Mouse (Mus musculus) embryonic fibroblast, embryonic 13.5 days (primary cell): ENCODE results near the gene Mcm5. TPM values are rescaled to one million over a fixed set of nuclear protein-coding genes. Genes with fewer than 3 reads are reported as not detected.

Source experiments
- H3K27ac ChIP-seq: 2 replicates; pipeline ENCODE4 v1.5.1; 2012; ENCODE audit warnings: low read length, control low read depth, inconsistent platforms; ENCODE audit not compliant: insufficient read depth
- H3K4me1 ChIP-seq: 2 replicates; pipeline ENCODE4 v1.6.1; 2011; ENCODE audit warnings: low read length; ENCODE audit not compliant: control insufficient read depth, insufficient read depth
- H3K4me3 ChIP-seq: 2 replicates; pipeline ENCODE4 v1.5.1; 2011; ENCODE audit warnings: mild to moderate bottlenecking, control low read depth, low read length; ENCODE audit not compliant: insufficient read depth
- CTCF ChIP-seq: IDR thresholded peaks from 2 replicates; pipeline ENCODE4 v1.5.1; 2011; ENCODE audit warnings: mild to moderate bottlenecking, control low read depth, low read length, moderate library complexity, borderline replicate concordance; ENCODE audit not compliant: insufficient read depth
- POLR2A ChIP-seq: IDR thresholded peaks from 2 replicates; pipeline ENCODE4 v1.6.1; 2011; ENCODE audit warnings: low read depth, mild to moderate bottlenecking, control low read depth, low read length, moderate library complexity
- polyA plus RNA-seq: library from polyadenylated mRNA; stranded (reverse); fragments of >200 nt; gene quantifications from 2 replicates; pipeline ENCODE4 v1.2.4, GENCODE M21; 2011; ENCODE audit warnings: low read depth; ENCODE audit not compliant: missing spikeins, insufficient read length

The Mcm5 gene
- polyA plus RNA-seq, 1 experiment, result 45.6 TPM

- H3K4me3 ChIP-seq, result peak within 1 kb of the TSS; percentile 83
- H3K27ac ChIP-seq, result peak within 1 kb of the TSS; percentile 49
- H3K4me1 ChIP-seq, result peaks cover 14% of the 10 kb centered on the region
- no peak for TF ChIP-seq CTCF
- peak; percentile 100 for TF ChIP-seq POLR2A
Measured at GRCm38 (mm10) chr8:75093399-75094156, 15.8 kb upstream of the Mcm5 start, which contains the start of gene Hmox1. TSS of gene Hmox1 (plus strand) at chr8:75093621.

GRCm38 (mm10) chr8:75102956-75103355 is 6.4 kb upstream of the Mcm5 start:
- TF ChIP-seq POLR2A, result no peak
- TF ChIP-seq CTCF, result no peak
- no peaks in the 10 kb centered on the region for H3K4me1 ChIP-seq
- no peak overlapping the region for H3K4me3 ChIP-seq
- H3K27ac ChIP-seq, result no peak overlapping the region

- no peak overlapping the region for H3K4me3 ChIP-seq
- H3K27ac ChIP-seq, result no peak overlapping the region
- TF ChIP-seq POLR2A (no peak), CTCF (no peak)
- no peaks in the 10 kb centered on the region for H3K4me1 ChIP-seq
Measured at GRCm38 (mm10) chr8:75103376-75103878, 5.9 kb upstream of the Mcm5 start.

- TF ChIP-seq POLR2A (no peak; the same call in 1 of the 2 replicates), CTCF (peak; percentile 92)
- no peaks in the 10 kb centered on the region for H3K4me1 ChIP-seq
- H3K4me3 ChIP-seq, result peak overlapping the region; percentile 70
- peak overlapping the region; percentile 15; the same call in 1 of the 2 replicates for H3K27ac ChIP-seq
Measured at GRCm38 (mm10) chr8:75108527-75109235, 688 bp upstream of the Mcm5 start.

- no peak overlapping the region for H3K27ac ChIP-seq
- H3K4me1 ChIP-seq, result no peaks in the 10 kb centered on the region
- H3K4me3 ChIP-seq, result peak overlapping the region; percentile 88
- no peak for TF ChIP-seq POLR2A
- no peak for TF ChIP-seq CTCF
Measured at GRCm38 (mm10) chr8:75110093-75110492, 724 bp downstream of the Mcm5 start.

- TF ChIP-seq POLR2A, result no peak
- TF ChIP-seq CTCF, result no peak
- Histone ChIP-seq H3K27ac (no peak overlapping the region), H3K4me1 (no peaks in the 10 kb centered on the region), H3K4me3 (no peak overlapping the region)
Measured at GRCm38 (mm10) chr8:75118505-75118904, 9.1 kb downstream of the Mcm5 start.

- H3K4me1 ChIP-seq, result no peaks in the 10 kb centered on the region
- no peak overlapping the region for H3K27ac ChIP-seq
- no peak for TF ChIP-seq POLR2A
- H3K4me3 ChIP-seq, result no peak overlapping the region
Measured at GRCm38 (mm10) chr8:75119287-75119686, 9.9 kb downstream of the Mcm5 start.

- no peak overlapping the region for H3K4me3 ChIP-seq
- no peaks in the 10 kb centered on the region for H3K4me1 ChIP-seq
- H3K27ac ChIP-seq, result no peak overlapping the region
- no peak for TF ChIP-seq POLR2A
- TF ChIP-seq CTCF, result no peak
Measured at GRCm38 (mm10) chr8:75119747-75120146, 10.4 kb downstream of the Mcm5 start.

GRCm38 (mm10) chr8:75127406-75127805 is 18.0 kb downstream of the Mcm5 start:
- no peak overlapping the region for H3K27ac ChIP-seq
- no peaks in the 10 kb centered on the region for H3K4me1 ChIP-seq
- TF ChIP-seq POLR2A (no peak), CTCF (no peak)
- no peak overlapping the region for H3K4me3 ChIP-seq

- Histone ChIP-seq H3K4me3 (no peak overlapping the region), H3K27ac (no peak overlapping the region)
- TF ChIP-seq POLR2A, result no peak
- peak; percentile 51; the same call in 1 of the 2 replicates for TF ChIP-seq CTCF
Measured at GRCm38 (mm10) chr8:75132485-75132884, 23.1 kb downstream of the Mcm5 start.

More at GRCm38 (mm10) chr8:75132485-75132884, 23.1 kb downstream of the Mcm5 start:
- no peaks in the 10 kb centered on the region for H3K4me1 ChIP-seq
